Mouse (Mus musculus): Measurements from ENCODE around the gene Atp10b. TPM values are rescaled to one million over a fixed set of nuclear protein-coding genes. Genes with fewer than 3 reads are reported as not detected.

The Atp10b gene
- total and polyA plus RNA-seq, 3 experiments, result 0.10 TPM; not detected in 2

- TF ChIP-seq CTCF (IDR thresholded peaks at IDR 0.05), result no peak
- DNase-seq, result no peak
- Histone ChIP-seq H3K4me1 (ENCODE audit: control insufficient read depth, insufficient read depth, low read length) (no peaks in the 10 kb centered on the region), H3K9ac (ENCODE audit: low read depth, low read length) (no peak overlapping the region), H3K79me2 (replicated peaks; ENCODE audit: control insufficient read depth, insufficient read depth, low read length) (no peaks in the 10 kb centered on the region), H3K4me3 (no peak overlapping the region), H3K27me3 (ENCODE audit: control insufficient read depth, insufficient read depth, low read length) (no peaks in the 10 kb centered on the region), H3K36me3 (ENCODE audit: control insufficient read depth, insufficient read depth, low read length) (no peaks in the 10 kb centered on the region), H3K27ac (no peak overlapping the region)
- 60% methylated on average over 3 of the region's 3 CpGs for WGBS
- intact Hi-C loops (cut with DNase I), result no loop called here
Measured at GRCm38 (mm10) chr11:43203580-43203979, 53.9 kb downstream of the Atp10b start.

GRCm38 (mm10) chr11:43213134-43213533 lies 63.5 kb downstream of the Atp10b start:
- Histone ChIP-seq H3K4me3 (no peak overlapping the region), H3K27me3 (ENCODE audit: control insufficient read depth, insufficient read depth, low read length) (no peaks in the 10 kb centered on the region), H3K4me1 (ENCODE audit: control insufficient read depth, insufficient read depth, low read length) (no peaks in the 10 kb centered on the region; the same call in 1 of the 2 replicates), H3K9ac (ENCODE audit: low read depth, low read length) (no peak overlapping the region), H3K79me2 (replicated peaks; ENCODE audit: control insufficient read depth, insufficient read depth, low read length) (no peaks in the 10 kb centered on the region), H3K27ac (no peak overlapping the region), H3K36me3 (ENCODE audit: control insufficient read depth, insufficient read depth, low read length) (no peaks in the 10 kb centered on the region)
- TF ChIP-seq POLR2A (IDR thresholded peaks at IDR 0.05; ENCODE audit: insufficient read depth, low read depth, low read length) (no peak), EP300 (IDR thresholded peaks at IDR 0.05; ENCODE audit: insufficient read depth, low read depth, low read length) (no peak), CTCF (IDR thresholded peaks at IDR 0.05) (peak; percentile 72)
- DNase-seq, result no peak
- 17% methylated on average over 1 of the region's 1 CpGs for WGBS
- intact Hi-C loops (cut with DNase I), result loop anchor here (2.0 kb wide), 1 partner anchor 136 kb away; no protein-coding TSS in a partner anchor

- 82% methylated on average over 1 of the region's 1 CpGs for WGBS
- H3K79me2 ChIP-seq (replicated peaks; ENCODE audit: control insufficient read depth, insufficient read depth, low read length), result no peaks in the 10 kb centered on the region
- H3K4me3 ChIP-seq, result no peak overlapping the region
- H3K4me1 ChIP-seq (ENCODE audit: control insufficient read depth, insufficient read depth, low read length), result no peaks in the 10 kb centered on the region; the same call in 1 of the 2 replicates
- TF ChIP-seq EP300 (IDR thresholded peaks at IDR 0.05; ENCODE audit: insufficient read depth, low read depth, low read length), result no peak
- no peak for TF ChIP-seq CTCF (IDR thresholded peaks at IDR 0.05)
- no peak for TF ChIP-seq POLR2A (IDR thresholded peaks at IDR 0.05; ENCODE audit: insufficient read depth, low read depth, low read length)
- no peak overlapping the region for H3K27ac ChIP-seq
- intact Hi-C loops (cut with DNase I), result loop anchor here (2.0 kb wide), 1 partner anchor 135 kb away; no protein-coding TSS in a partner anchor
- no peaks in the 10 kb centered on the region for H3K27me3 ChIP-seq (ENCODE audit: control insufficient read depth, insufficient read depth, low read length)
- H3K36me3 ChIP-seq (ENCODE audit: control insufficient read depth, insufficient read depth, low read length), result no peaks in the 10 kb centered on the region
- H3K9ac ChIP-seq (ENCODE audit: low read depth, low read length), result no peak overlapping the region
- DNase-seq, result no peak
Measured at GRCm38 (mm10) chr11:43213740-43214139, 64.1 kb downstream of the Atp10b start.

- Histone ChIP-seq H3K4me1 (ENCODE audit: control insufficient read depth, insufficient read depth, low read length) (no peaks in the 10 kb centered on the region; the same call in 1 of the 2 replicates), H3K27me3 (ENCODE audit: control insufficient read depth, insufficient read depth, low read length) (no peaks in the 10 kb centered on the region), H3K27ac (no peak overlapping the region), H3K9ac (ENCODE audit: low read depth, low read length) (no peak overlapping the region), H3K79me2 (replicated peaks; ENCODE audit: control insufficient read depth, insufficient read depth, low read length) (no peaks in the 10 kb centered on the region), H3K4me3 (no peak overlapping the region), H3K36me3 (ENCODE audit: control insufficient read depth, insufficient read depth, low read length) (no peaks in the 10 kb centered on the region)
- WGBS, result 9% methylated on average over 4 of the region's 4 CpGs
- TF ChIP-seq POLR2A (IDR thresholded peaks at IDR 0.05; ENCODE audit: insufficient read depth, low read depth, low read length) (no peak), EP300 (IDR thresholded peaks at IDR 0.05; ENCODE audit: insufficient read depth, low read depth, low read length) (no peak), CTCF (IDR thresholded peaks at IDR 0.05) (no peak)
- intact Hi-C loops (cut with DNase I), result no loop called here
- peak in 1 of 2 experiments; percentile 13 for DNase-seq
Measured at GRCm38 (mm10) chr11:43217021-43217420, 67.3 kb downstream of the Atp10b start.

- no peak overlapping the region for H3K9ac ChIP-seq (ENCODE audit: low read depth, low read length)
- H3K36me3 ChIP-seq (ENCODE audit: control insufficient read depth, insufficient read depth, low read length), result no peaks in the 10 kb centered on the region
- H3K79me2 ChIP-seq (replicated peaks; ENCODE audit: control insufficient read depth, insufficient read depth, low read length), result no peaks in the 10 kb centered on the region
- 90% methylated on average over 6 of the region's 6 CpGs for WGBS
- intact Hi-C loops (cut with DNase I), result no loop called here
- no peak for DNase-seq
- no peaks in the 10 kb centered on the region for H3K4me1 ChIP-seq (ENCODE audit: control insufficient read depth, insufficient read depth, low read length)
- H3K27me3 ChIP-seq (ENCODE audit: control insufficient read depth, insufficient read depth, low read length), result no peaks in the 10 kb centered on the region
- no peak overlapping the region for H3K4me3 ChIP-seq
- no peak for TF ChIP-seq CTCF (IDR thresholded peaks at IDR 0.05)
- no peak for TF ChIP-seq POLR2A (IDR thresholded peaks at IDR 0.05; ENCODE audit: insufficient read depth, low read depth, low read length)
- no peak for TF ChIP-seq EP300 (IDR thresholded peaks at IDR 0.05; ENCODE audit: insufficient read depth, low read depth, low read length)
- no peak overlapping the region for H3K27ac ChIP-seq
Measured at GRCm38 (mm10) chr11:43230231-43230630, 80.6 kb downstream of the Atp10b start.

GRCm38 (mm10) chr11:43232073-43232472 lies 82.4 kb downstream of the Atp10b start:
- Histone ChIP-seq H3K27ac (no peak overlapping the region), H3K4me3 (no peak overlapping the region), H3K27me3 (ENCODE audit: control insufficient read depth, insufficient read depth, low read length) (no peaks in the 10 kb centered on the region), H3K79me2 (replicated peaks; ENCODE audit: control insufficient read depth, insufficient read depth, low read length) (no peaks in the 10 kb centered on the region), H3K36me3 (ENCODE audit: control insufficient read depth, insufficient read depth, low read length) (no peaks in the 10 kb centered on the region), H3K4me1 (ENCODE audit: control insufficient read depth, insufficient read depth, low read length) (no peaks in the 10 kb centered on the region), H3K9ac (ENCODE audit: low read depth, low read length) (no peak overlapping the region)
- WGBS, result 75% methylated on average over 7 of the region's 7 CpGs
- TF ChIP-seq EP300 (IDR thresholded peaks at IDR 0.05; ENCODE audit: insufficient read depth, low read depth, low read length), result no peak
- TF ChIP-seq POLR2A (IDR thresholded peaks at IDR 0.05; ENCODE audit: insufficient read depth, low read depth, low read length), result no peak
- no peak for TF ChIP-seq CTCF (IDR thresholded peaks at IDR 0.05)
- no peak for DNase-seq
- intact Hi-C loops (cut with DNase I), result no loop called here
